Mouse (Mus musculus) skeletal muscle tissue, adult 2 months (tissue): ENCODE measurements around the gene Cfap299.
"Not testable (repeated sequence)": the region's sequence is repeated elsewhere in the genome, so short reads cannot be mapped to it uniquely, and the experiment has no call there.

ENCODE experiments used
- DNase-seq: peaks from one replicate; pipeline ENCODE4 v3.0.0-alpha.2; 2012; ENCODE audit warnings: low read depth, low spot score

Gene Cfap299

GRCm38 (mm10) chr5:98522270-98522977, 193.3 kb downstream of the Cfap299 start:
- DNase-seq, result no peak

DNA sequence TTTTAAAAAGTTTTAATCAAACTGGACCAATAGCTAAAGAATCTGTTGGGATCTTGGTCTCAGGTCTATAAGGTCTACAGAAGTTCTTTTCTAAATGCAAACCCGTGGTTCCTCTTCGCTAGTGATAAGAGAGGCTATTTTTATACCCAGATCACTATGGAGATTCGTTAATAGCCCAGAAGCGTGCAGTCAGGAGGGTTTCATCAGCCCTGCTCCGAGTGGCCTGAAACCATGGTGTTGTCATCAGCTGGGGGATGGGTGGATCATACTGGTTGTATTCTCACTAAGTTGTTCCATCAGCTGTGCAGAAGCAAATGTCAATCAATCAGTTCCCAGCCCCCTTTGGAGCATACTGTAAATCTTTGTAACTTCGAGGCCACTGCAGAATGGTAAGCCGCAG, 193.9 kb downstream of the Cfap299 start:
- DNase-seq, result no peak

GRCm38 (mm10) chr5:98523783-98524182, 194.7 kb downstream of the Cfap299 start:
- DNase-seq, result no peak

GRCm38 (mm10) chr5:98541333-98541732, 212.2 kb downstream of the Cfap299 start:
- DNase-seq, result no peak

DNA sequence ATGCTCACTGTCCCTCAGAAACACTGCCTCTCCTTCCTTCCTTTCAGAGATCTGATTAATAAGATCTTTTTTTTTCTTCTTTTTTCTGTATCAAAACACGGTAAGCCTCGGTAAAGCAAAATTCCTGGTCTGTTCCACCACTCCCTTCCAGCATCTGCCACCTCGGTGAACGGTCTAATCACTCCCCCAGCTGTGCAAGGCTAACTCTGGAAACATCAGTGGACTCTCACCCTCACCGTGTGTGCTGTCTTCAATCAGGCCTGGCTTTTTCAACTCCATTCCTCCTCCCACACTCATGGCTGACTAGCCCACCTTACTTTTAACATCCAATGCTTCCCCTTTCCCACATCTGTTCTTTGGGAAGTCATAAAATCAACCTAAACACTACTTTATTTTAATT, 221.2 kb downstream of the Cfap299 start:
- no peak for DNase-seq

GRCm38 (mm10) chr5:98550873-98551272, 221.8 kb downstream of the Cfap299 start:
- no peak for DNase-seq

GRCm38 (mm10) chr5:98552395-98552794, 223.3 kb downstream of the Cfap299 start, which contains the start of gene Gm11111:
Gene Gm11111, plus strand, starts transcription at chr5:98552695.
- no peak for DNase-seq

DNA sequence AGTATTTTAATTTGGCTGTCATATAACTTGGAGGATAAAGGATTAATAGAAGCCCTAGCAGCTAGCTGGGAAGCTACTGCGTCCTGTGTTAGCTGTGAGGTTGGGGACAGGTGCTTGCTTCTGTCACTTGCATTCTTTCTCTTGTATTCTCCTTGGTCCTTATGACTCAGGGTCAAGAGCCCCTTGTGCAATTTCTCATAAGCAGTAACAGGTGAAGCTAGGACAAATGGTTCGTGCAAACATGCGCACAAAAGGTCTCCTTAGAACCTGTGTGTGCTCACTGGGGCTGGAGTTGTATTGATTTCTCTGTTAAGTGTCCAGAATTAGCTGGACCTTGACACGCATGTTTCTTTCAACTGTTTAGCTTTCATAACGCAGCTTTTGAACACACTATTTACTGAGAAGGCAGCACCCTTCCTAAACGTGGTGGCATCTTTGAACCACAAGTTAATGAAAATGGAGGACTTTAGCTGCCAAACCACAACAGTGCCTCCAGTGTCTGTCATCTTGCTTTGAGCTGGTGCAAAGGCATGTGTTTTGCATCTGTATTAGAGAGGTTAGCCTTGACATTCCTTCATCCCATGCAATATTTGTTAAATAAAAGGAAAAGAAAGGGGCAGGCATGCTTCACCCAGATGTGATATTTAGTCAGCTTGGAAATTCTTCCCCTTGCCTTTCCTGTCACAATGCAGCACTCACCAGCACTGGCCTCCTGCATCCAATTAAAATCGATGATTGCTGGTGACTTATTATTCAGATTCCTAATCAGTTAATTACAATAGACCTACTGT, 223.9 kb downstream of the Cfap299 start:
- DNase-seq, result no peak

DNA sequence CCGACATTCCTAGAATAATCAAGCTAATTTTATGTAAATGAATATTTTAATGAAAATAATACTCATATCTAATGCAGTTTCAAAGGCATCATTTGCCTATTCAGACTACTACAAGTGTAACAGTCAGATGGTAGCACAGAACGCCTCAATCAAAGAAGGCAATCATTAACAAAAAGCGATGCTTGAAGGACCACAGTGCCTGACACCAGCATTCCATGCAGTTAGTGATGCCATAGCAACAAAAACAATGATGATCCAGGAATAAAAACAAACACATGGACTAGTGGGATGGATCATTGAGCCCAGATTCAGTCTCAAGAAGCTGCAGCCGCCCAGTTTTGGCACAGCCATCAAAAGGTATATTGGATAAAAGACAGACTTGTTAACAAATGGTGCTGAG, 232.2 kb downstream of the Cfap299 start:
- no peak for DNase-seq

DNA sequence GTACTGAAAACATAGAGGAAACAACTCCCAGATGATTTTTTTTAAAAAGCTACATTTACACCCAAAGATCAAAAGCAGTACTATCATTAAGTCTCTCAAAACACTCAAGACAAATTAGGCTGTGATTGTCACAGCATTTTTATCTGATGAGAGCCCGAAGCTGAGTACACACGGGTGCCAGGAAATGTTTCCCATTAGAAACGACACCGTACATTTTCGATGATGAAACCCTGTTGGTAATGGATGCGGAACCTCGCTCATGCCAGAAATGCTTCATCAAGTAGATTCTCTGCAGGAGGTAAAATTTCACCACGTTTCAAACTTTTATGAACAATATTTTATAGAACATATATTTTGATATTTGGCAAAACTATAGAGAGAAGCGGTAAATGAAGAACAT, 233.7 kb downstream of the Cfap299 start:
- DNase-seq, result no peak

DNA sequence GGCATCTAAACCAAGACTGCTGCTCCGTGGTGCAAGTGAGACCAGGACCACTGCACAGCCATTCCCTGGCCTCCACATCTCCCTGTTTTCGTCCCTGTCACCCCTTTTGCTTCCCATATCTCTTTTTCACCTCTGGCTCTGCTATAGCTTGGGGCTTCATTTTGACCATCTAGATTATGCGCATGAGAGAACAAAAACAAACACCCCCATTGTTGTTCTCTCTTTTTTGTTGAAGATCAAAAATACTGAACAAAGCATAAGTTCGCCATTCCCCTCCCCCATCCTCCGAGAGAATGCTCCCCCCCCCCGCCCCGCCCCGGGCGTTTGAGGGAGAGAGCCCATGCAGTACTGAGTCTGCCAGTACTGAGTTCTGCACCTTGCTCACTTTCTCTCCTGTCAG, 234.7 kb downstream of the Cfap299 start:
- DNase-seq, result no peak

DNA sequence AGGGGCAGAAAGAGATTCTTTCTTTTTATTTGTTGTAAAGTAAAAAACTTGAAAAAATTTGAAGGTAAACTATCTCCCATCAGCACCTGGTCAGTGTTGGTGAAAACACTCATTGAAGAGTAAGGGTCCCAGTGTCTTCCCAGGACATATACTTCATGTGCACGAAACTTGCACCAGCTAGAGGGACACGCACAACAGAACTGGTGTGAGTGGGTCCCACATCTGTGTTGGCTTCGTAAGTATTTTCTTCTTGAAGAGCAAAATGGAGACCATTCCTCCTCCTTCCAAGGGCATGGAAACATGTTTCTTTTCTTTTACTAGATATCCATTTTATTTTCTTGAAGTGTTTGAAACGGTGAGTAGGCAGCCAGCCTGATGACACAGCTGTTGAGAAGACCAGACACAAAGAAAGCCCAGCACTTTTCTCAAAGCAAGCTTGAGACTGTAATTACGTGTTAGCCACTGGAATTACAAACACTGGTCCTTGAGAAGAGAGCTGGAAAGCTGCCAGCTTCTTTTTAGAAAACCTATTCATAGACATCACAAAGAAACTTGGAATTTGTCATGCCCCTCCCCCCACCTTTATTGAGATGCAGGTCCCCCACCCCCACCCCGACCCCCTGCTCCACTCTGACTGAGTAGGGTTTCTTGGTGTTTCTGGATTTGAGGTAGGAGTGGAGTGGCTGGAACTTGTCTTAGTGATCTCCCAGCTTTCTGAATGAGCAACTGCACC, 237.5 kb downstream of the Cfap299 start:
- no peak for DNase-seq

- DNase-seq, result no peak
Measured at GRCm38 (mm10) chr5:98568481-98568880, 239.4 kb downstream of the Cfap299 start.

- no peak for DNase-seq
Measured at GRCm38 (mm10) chr5:98569029-98569513, 240.0 kb downstream of the Cfap299 start.

DNA sequence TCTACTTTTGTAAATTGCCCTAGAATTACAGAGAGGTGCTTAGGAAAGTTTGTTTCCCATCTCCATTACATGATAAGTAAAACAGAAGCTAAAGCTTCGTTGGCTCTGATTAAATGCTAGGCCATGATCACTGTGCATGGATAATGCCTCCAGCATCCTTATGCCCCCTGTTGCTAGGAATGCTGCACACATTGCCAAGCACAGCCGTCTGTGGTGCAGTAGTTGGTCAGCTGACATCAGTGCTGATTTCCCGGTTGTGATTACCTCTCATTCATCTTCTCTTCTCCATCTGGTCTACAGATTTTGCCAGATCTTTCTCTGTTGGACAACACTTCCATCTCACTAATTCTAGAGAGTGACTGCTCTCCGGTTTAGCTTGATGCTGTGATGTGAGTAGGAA, 243.3 kb downstream of the Cfap299 start:
- DNase-seq, result no peak

GRCm38 (mm10) chr5:98574711-98575470, 245.8 kb downstream of the Cfap299 start:
- no peak for DNase-seq

- DNase-seq, result no peak
Measured at GRCm38 (mm10) chr5:98575471-98575834, 246.3 kb downstream of the Cfap299 start.

DNA sequence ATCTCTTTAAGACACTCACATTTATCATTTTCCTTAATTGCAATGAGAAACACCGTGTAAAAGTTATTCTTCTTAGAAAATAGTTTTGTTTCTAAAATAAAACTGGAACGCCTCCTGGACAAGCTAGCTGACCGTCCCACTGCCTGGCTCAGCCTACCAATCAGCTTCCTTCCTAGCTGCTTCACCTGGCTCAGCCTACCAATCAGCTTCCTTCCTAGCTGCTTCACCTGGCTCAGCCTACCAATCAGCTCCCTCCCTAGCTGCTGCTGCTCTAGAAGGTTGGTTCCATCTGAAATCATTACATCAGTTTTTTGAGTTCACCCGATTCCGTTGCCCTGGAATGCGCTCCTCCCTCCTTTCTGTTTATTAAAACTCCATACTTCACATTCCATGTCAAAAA, 247.4 kb downstream of the Cfap299 start:
- not testable (repeated sequence) for DNase-seq

DNA sequence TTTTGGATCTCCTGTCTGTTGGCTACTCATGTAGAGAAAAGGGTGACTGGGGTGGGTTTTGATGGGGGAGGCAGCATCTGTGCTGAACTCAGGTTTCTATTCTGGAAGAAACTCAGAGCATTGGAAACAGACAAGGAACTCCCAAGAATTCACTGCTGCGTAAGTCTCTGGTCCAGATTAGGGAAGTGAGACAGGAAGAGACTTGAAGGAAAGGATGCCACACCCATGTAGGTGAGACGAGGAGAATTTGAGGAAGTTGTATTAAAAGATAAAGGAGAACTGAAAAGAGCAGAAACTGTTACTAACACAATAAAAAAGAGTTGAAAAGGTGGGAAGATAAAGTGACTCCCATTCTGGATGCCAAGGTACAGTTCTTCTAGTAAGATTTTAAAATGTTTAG, 249.3 kb downstream of the Cfap299 start:
- no peak for DNase-seq

- DNase-seq, result no peak
Measured at GRCm38 (mm10) chr5:98580811-98581210, 251.7 kb downstream of the Cfap299 start.

DNA sequence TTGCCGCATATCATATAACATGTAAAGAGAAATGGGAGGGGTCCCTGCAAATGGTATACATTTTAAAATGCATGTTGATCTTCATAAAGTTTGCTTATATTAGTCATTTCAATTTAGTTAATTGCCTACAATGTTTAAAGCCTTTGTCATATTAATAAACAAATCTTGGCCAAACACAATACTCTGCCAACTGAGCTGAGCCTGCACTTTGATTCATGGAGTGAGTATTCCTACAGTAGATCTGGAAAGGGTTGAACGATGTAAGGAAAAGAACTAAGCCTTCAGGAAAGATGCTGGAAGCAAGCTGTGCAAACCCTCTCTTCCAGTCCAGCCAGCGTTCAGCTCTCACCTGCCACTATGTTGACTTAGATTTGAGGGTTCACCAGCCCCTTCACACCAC, 252.9 kb downstream of the Cfap299 start:
- no peak for DNase-seq

DNA sequence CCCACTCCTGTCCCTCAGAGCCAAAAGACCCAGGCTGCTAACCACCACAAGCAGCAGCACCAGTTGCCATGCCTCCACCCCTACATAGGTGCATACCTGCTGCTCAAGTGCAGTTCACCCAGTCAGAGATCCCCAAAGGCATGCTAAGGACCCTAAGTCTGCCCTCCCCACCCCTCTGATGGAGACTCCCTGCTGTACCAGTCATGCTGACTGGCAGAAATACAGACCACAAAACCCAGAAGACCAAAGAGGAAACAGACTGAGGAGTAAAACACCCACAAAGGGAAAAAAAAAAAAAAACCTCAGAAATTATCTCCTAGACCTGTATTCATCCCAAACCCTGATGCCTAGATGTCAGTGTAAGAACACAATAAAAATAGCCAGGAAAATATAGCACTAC, 256.8 kb downstream of the Cfap299 start:
- DNase-seq, result no peak
